Mouse (Mus musculus): Measurements from ENCODE around the gene Scrn2. TPM values are rescaled to one million over a fixed set of nuclear protein-coding genes. Genes with fewer than 3 reads are reported as not detected.

Scrn2 gene
- 41.6 and 46.6 TPM in 2 replicates for polyA plus RNA-seq (2015; fragmentation: Nextera tagmentation; extraction: Ambion mirVana)

- Histone ChIP-seq H3K4me2 (ENCODE audit: low read length) (peak within 1 kb of the TSS; percentile 79), H3K9me3 (replicated peaks; ENCODE audit: low read length) (no peaks in the 10 kb centered on the region), H3K27ac (peak within 1 kb of the TSS; percentile 76), H3K36me3 (ENCODE audit: insufficient read depth, low read length) (0 out of 2 replicates have a peak, but pooled peaks cover 4% of the 10 kb centered on the region), H3K4me1 (replicated peaks; ENCODE audit: insufficient read depth, low read length) (peaks cover 21% of the 10 kb centered on the region), H3K9ac (ENCODE audit: low read depth, low read length) (peak within 1 kb of the TSS; percentile 64), H3K4me3 (replicated peaks; ENCODE audit: low read depth, low read length) (peak within 1 kb of the TSS; percentile 60), H3K27me3 (ENCODE audit: insufficient read depth, low read length) (no peaks in the 10 kb centered on the region)
- ATAC-seq (replicated peaks; ENCODE audit: low FRiP score, low read depth) (peak; percentile 57), DNase-seq (ENCODE audit: low spot score) (peak; percentile 97)
- under 1% methylated on average over 25 of the region's 25 CpGs for WGBS
- peak; percentile 96 for TF ChIP-seq CTCF (IDR thresholded peaks at IDR 0.05; ENCODE audit: low read depth)
Observed at GRCm38 (mm10) chr11:97029686-97030417, at the start of gene Scrn2. Gene Scrn2 (plus strand): TSS chr11:97029938.

GRCm38 (mm10) chr11:96980021-96980420 is 49.7 kb upstream of the Scrn2 start:
- Histone ChIP-seq H3K9ac (ENCODE audit: low read depth, low read length) (no peak overlapping the region), H3K27me3 (ENCODE audit: insufficient read depth, low read length) (no peaks in the 10 kb centered on the region), H3K4me2 (ENCODE audit: low read length) (no peak overlapping the region), H3K27ac (no peak overlapping the region), H3K36me3 (ENCODE audit: insufficient read depth, low read length) (no peaks in the 10 kb centered on the region), H3K9me3 (replicated peaks; ENCODE audit: low read length) (no peaks in the 10 kb centered on the region), H3K4me3 (replicated peaks; ENCODE audit: low read depth, low read length) (no peak overlapping the region), H3K4me1 (replicated peaks; ENCODE audit: insufficient read depth, low read length) (peaks cover 14% of the 10 kb centered on the region; the same call in 1 of the 2 replicates)
- no peak for DNase-seq (ENCODE audit: low spot score)
- no peak for ATAC-seq (replicated peaks; ENCODE audit: low FRiP score, low read depth)
- no peak for TF ChIP-seq CTCF (IDR thresholded peaks at IDR 0.05; ENCODE audit: low read depth)
- WGBS: 75% methylated on average over 5 of the region's 5 CpGs

- H3K9me3 ChIP-seq (replicated peaks; ENCODE audit: low read length): no peaks in the 10 kb centered on the region
Observed at GRCm38 (mm10) chr11:96981461-96981860, 48.3 kb upstream of the Scrn2 start.

GRCm38 (mm10) chr11:96982355-96982754 is 47.4 kb upstream of the Scrn2 start:
- no peak overlapping the region for H3K4me3 ChIP-seq (replicated peaks; ENCODE audit: low read depth, low read length)
- H3K4me1 ChIP-seq (replicated peaks; ENCODE audit: insufficient read depth, low read length): peaks cover 15% of the 10 kb centered on the region
- ATAC-seq (replicated peaks; ENCODE audit: low FRiP score, low read depth) (no peak), DNase-seq (ENCODE audit: low spot score) (peak; percentile 88)
- H3K4me2 ChIP-seq (ENCODE audit: low read length): no peak overlapping the region
- H3K27ac ChIP-seq: no peak overlapping the region
- no peak overlapping the region for H3K9ac ChIP-seq (ENCODE audit: low read depth, low read length)
- H3K27me3 ChIP-seq (ENCODE audit: insufficient read depth, low read length): no peaks in the 10 kb centered on the region
- H3K36me3 ChIP-seq (ENCODE audit: insufficient read depth, low read length): no peaks in the 10 kb centered on the region
- TF ChIP-seq CTCF (IDR thresholded peaks at IDR 0.05; ENCODE audit: low read depth): peak; percentile 98
- under 1% methylated on average over 7 of the region's 7 CpGs for WGBS
- H3K9me3 ChIP-seq (replicated peaks; ENCODE audit: low read length): no peaks in the 10 kb centered on the region

More at GRCm38 (mm10) chr11:96981461-96981860, 48.3 kb upstream of the Scrn2 start:
- H3K4me1 ChIP-seq (replicated peaks; ENCODE audit: insufficient read depth, low read length): peaks cover 10% of the 10 kb centered on the region
- no peak for TF ChIP-seq CTCF (IDR thresholded peaks at IDR 0.05; ENCODE audit: low read depth)
- no peak overlapping the region for H3K27ac ChIP-seq
- ATAC-seq (replicated peaks; ENCODE audit: low FRiP score, low read depth): no peak
- H3K36me3 ChIP-seq (ENCODE audit: insufficient read depth, low read length): no peaks in the 10 kb centered on the region
- 66% methylated on average over 15 of the region's 15 CpGs for WGBS
- H3K4me3 ChIP-seq (replicated peaks; ENCODE audit: low read depth, low read length): no peak overlapping the region
- no peak for DNase-seq (ENCODE audit: low spot score)
- H3K4me2 ChIP-seq (ENCODE audit: low read length): no peak overlapping the region
- H3K9ac ChIP-seq (ENCODE audit: low read depth, low read length): no peak overlapping the region
- no peaks in the 10 kb centered on the region for H3K27me3 ChIP-seq (ENCODE audit: insufficient read depth, low read length)

GRCm38 (mm10) chr11:96982859-96983258 is 46.9 kb upstream of the Scrn2 start, which contains the start of gene Sp2:
Gene Sp2 (minus strand): TSS chr11:96982959.
- no peak for ATAC-seq (replicated peaks; ENCODE audit: low FRiP score, low read depth)
- peaks cover 20% of the 10 kb centered on the region for H3K4me1 ChIP-seq (replicated peaks; ENCODE audit: insufficient read depth, low read length)
- no peaks in the 10 kb centered on the region for H3K36me3 ChIP-seq (ENCODE audit: insufficient read depth, low read length)
- no peaks in the 10 kb centered on the region for H3K9me3 ChIP-seq (replicated peaks; ENCODE audit: low read length)
- no peaks in the 10 kb centered on the region for H3K27me3 ChIP-seq (ENCODE audit: insufficient read depth, low read length)
- H3K27ac ChIP-seq: no peak within 1 kb of the TSS
- TF ChIP-seq CTCF (IDR thresholded peaks at IDR 0.05; ENCODE audit: low read depth): no peak
- H3K9ac ChIP-seq (ENCODE audit: low read depth, low read length): no peak within 1 kb of the TSS
- WGBS: 56% methylated on average over 7 of the region's 7 CpGs
- H3K4me2 ChIP-seq (ENCODE audit: low read length): no peak within 1 kb of the TSS
- H3K4me3 ChIP-seq (replicated peaks; ENCODE audit: low read depth, low read length): no peak within 1 kb of the TSS
- no peak for DNase-seq (ENCODE audit: low spot score)

GRCm38 (mm10) chr11:96984903-96985302 is 44.8 kb upstream of the Scrn2 start:
- H3K36me3 ChIP-seq (ENCODE audit: insufficient read depth, low read length): no peaks in the 10 kb centered on the region
- H3K4me2 ChIP-seq (ENCODE audit: low read length): no peak overlapping the region
- ATAC-seq (replicated peaks; ENCODE audit: low FRiP score, low read depth) (no peak), DNase-seq (ENCODE audit: low spot score) (no peak)
- H3K4me1 ChIP-seq (replicated peaks; ENCODE audit: insufficient read depth, low read length): peaks cover 19% of the 10 kb centered on the region
- no peak for TF ChIP-seq CTCF (IDR thresholded peaks at IDR 0.05; ENCODE audit: low read depth)
- no peaks in the 10 kb centered on the region for H3K9me3 ChIP-seq (replicated peaks; ENCODE audit: low read length)
- H3K27ac ChIP-seq: no peak overlapping the region
- WGBS: 42% methylated on average over 4 of the region's 4 CpGs
- H3K4me3 ChIP-seq (replicated peaks; ENCODE audit: low read depth, low read length): no peak overlapping the region
- no peak overlapping the region for H3K9ac ChIP-seq (ENCODE audit: low read depth, low read length)
- H3K27me3 ChIP-seq (ENCODE audit: insufficient read depth, low read length): no peaks in the 10 kb centered on the region
